Mouse (Mus musculus): ENCODE data around the gene Jpt1.

DNA sequence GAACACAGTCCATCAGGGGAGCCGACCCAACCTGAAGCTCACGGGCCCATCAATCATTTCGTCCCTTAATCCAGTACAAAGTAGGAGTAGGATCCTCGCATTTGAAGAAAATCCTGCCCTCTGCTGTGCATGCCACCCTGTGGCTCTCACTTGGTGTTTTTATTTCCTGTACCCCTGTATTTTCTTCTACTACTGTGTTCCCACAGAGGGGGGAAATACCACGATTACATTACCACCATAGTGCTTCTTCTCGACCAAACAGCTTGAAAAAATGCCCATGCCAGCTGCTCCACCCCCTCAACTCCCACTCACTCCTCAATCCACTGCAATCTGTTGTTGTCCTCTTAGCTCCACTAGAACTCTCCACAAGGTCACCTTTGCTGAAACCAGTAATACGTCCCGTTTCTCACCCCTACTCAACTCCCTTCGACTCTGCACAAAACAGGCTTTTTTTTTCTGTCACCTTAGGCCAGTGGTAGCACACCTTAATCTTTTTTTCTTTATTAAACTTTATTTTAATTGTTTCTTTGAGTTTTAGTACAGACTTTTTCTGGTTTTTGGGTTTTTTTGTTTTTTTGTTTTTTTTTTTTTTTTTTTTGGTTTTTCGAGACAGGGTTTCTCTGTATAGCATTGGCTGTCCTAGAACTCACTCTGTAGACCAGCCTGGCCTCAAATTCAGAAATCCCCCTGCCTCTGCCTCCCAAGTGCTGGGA is 22.8 kb upstream of the Jpt1 start:
- TF ChIP-seq CTCF (IDR thresholded peaks at IDR 0.05; ENCODE audit: low read depth, low read length), result no peak
- no peak for TF ChIP-seq POLR2A (IDR thresholded peaks at IDR 0.05; ENCODE audit: insufficient read depth, low read length)
- no peak for TF ChIP-seq EP300 (IDR thresholded peaks at IDR 0.05; ENCODE audit: insufficient read depth, low read depth, low read length)
